In genomic region chr16:43217336-43218006, GRCm38 (mm10) we compare ENCODE assay signal across 17 mouse cellular contexts.
"Had no signal": no experiment of that assay in that cellular context is flagged by ENCODE, and none has a peak within 500 bp of the region (broad histone marks: within the 10 kb centered on the region; RNA-seq: fewer than 3 reads in every experiment).

No protein-coding gene starts in this region.

- H3K27ac ChIP-seq: layer of hippocampus, adult 2 months; liver, embryonic 13.5 days; midbrain, embryonic 12.5 days; midbrain, embryonic 15.5 days; neural tube, embryonic 12.5 days; neural tube, embryonic 15.5 days had no signal

- H3K4me2 ChIP-seq: liver, embryonic 13.5 days; lung, embryonic 14.5 days; midbrain, embryonic 12.5 days; midbrain, embryonic 15.5 days; neural tube, embryonic 12.5 days; neural tube, embryonic 15.5 days had no signal

- H3K36me3 ChIP-seq: liver, embryonic 13.5 days; midbrain, embryonic 12.5 days; midbrain, embryonic 15.5 days; neural tube, embryonic 12.5 days; neural tube, embryonic 15.5 days had no signal

- H3K4me3 ChIP-seq: layer of hippocampus, adult 2 months; liver, embryonic 13.5 days; midbrain, embryonic 12.5 days; midbrain, embryonic 15.5 days; neural tube, embryonic 12.5 days; neural tube, embryonic 15.5 days had no signal

- ATAC-seq: midbrain, embryonic 15.5 days had no signal

- H3K27me3 ChIP-seq: liver, embryonic 13.5 days; midbrain, embryonic 12.5 days; midbrain, embryonic 15.5 days; neural tube, embryonic 12.5 days; neural tube, embryonic 15.5 days had no signal

- DNase-seq: kidney, adult 18-20 months; kidney, adult 9 months; kidney, postnatal 25 days; layer of hippocampus, adult 9-11 months; liver, embryonic 13.5 days; lung, embryonic 14.5 days; lung, postnatal 14 days; retina, postnatal 1 day; right cerebral cortex, postnatal 25 days; spleen, adult 18-20 months; thymus, adult 18-20 months; thymus, postnatal 36 days had no signal

- H3K9me3 ChIP-seq: liver, embryonic 13.5 days; midbrain, embryonic 12.5 days; midbrain, embryonic 15.5 days; neural tube, embryonic 12.5 days; neural tube, embryonic 15.5 days had no signal

- H3K9ac ChIP-seq: liver, embryonic 13.5 days; lung, embryonic 14.5 days; midbrain, embryonic 12.5 days; midbrain, embryonic 15.5 days; neural tube, embryonic 12.5 days; neural tube, embryonic 15.5 days had no signal

- H3K4me1 ChIP-seq: liver, embryonic 13.5 days; midbrain, embryonic 12.5 days; midbrain, embryonic 15.5 days; neural tube, embryonic 12.5 days; neural tube, embryonic 15.5 days had no signal
